Mouse (Mus musculus) telencephalon, adult 2 months (tissue): Measurements from ENCODE around the gene Lmo3.
A peak's percentile ranks its signal among the peaks of the same experiment; 100 is the strongest.

ENCODE experiments used
- DNase-seq: peaks from one replicate; pipeline ENCODE4 v3.0.0-alpha.2; 2011; ENCODE audit warnings: low read depth, low spot score

Gene Lmo3

DNA sequence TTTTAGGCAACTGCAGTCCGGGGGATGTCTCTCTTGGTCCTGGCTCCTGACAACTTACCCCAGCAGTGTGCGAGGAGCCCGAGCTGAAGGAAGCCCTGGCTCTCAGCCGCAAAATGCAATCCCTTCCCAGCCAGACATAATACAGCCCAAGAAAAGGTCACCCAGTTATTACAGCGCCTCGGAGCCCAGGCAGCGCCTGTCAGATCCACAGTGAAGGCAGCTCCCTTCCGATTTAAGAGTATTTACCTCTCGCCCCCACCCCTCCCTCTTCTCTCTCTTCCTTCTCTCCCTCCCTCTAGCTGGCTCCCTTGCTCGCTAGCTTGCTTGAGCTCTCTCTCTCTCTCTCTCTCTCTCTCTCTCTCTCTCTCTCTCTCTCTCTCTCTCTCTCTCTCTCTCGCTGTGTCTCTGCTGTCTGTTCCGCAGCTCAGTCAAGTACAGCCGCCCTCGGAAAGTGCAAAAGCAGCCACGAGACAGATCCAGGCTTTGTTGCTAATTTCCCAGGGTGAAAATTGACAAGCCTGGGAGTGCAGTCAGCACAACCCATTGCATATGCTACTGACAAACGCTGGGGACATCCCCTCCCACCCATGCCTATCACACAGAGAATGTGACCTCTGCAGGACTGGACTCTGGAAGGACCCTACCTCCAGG, 159.0 kb downstream of the Lmo3 start:
- DNase-seq = peak; percentile 64

DNA sequence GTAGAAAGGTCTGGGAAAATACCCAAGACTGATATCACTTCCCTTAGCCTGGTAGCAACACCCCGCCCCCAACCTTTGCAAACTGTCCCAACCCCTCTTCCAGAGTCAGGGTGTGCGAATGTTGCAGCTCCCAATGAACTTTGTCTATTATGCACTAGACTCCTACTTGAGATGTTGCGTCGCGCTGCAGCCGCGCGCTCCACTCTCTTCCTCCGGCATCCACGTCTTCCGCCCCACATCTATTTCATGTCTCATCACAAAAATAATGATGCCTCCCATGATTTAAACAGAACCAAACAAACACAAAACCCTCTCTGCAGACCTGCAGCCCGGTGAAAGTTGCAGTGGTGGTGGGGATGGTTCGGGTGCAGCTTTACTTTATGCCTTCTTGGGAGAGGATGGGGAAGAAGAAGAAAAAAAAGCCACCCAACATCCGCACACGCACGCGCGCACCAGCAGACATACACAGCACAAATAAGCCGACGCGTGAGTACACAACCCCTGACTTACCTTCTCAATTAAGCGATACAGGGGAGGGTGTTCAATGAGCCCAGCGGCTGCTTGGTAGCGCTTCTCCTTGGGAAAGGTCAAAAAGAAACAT, 159.7 kb downstream of the Lmo3 start:
- DNase-seq = no peak

DNA sequence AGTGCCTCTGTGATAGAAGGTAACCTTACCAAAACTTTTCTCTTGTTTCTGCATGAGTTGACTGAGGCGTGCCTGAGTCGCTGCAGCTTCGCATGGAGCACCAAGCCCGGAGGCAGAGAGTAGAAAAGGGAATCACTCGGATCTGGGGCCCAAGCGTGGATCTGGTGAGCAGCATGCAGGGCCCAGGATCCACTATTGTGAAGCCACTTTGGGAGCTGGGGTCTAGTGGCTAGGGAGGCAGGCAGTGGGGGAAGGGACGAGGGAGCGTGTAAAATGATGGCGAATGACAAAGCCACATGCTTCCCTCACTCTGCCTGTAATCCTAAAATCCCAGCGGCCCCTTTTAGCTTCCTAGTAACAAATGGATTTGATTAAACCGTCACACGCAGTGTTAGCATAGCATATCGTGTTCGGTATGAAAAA, 160.6 kb downstream of the Lmo3 start:
- DNase-seq = no peak

DNA sequence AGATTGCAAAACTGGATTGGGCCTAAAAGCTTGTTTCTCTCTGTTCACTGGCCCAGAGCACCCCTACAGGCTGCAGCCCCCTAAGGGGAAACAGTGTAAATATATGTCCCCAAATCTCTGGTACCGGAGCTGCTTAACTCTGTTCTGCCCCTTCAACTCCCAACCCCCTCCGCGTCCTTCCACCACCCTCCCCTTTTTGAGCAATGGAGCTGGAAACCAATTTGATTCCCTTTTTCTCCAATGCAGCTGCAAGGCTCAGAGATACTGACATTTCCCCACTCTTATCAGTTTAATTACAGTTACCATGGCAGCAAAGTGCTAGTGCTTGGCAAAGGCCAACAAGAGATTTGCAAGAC, 161.3 kb downstream of the Lmo3 start:
- no peak for DNase-seq

- no peak for DNase-seq
These were observed 161.8 kb downstream of the Lmo3 start for GRCm38 (mm10) chr6:138419871-138420535.

GRCm38 (mm10) chr6:138412075-138412474, 169.7 kb downstream of the Lmo3 start:
- no peak for DNase-seq

GRCm38 (mm10) chr6:138402031-138402430, 179.7 kb downstream of the Lmo3 start:
- DNase-seq = no peak

DNA sequence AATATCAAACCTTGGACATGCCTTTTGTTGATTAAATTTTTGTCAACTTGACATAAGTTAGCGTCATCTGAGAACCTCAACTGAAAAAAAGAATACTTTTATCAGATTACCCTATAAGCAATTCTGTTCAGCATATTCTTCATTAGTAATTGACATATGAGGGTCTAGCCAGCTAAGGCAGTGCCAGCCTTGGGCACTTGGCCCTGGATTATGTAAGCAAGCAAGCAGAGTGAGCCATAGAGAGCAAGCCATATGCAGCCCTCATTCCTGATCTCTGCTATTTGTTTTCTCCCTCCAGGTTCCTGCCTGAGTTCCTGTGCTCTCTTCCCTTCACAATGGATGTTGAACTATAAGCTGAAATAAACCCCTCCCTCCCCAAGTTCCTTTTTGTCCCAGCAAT, 182.9 kb downstream of the Lmo3 start:
- no peak for DNase-seq

GRCm38 (mm10) chr6:138391085-138391484, 190.7 kb downstream of the Lmo3 start:
- DNase-seq = no peak

DNA sequence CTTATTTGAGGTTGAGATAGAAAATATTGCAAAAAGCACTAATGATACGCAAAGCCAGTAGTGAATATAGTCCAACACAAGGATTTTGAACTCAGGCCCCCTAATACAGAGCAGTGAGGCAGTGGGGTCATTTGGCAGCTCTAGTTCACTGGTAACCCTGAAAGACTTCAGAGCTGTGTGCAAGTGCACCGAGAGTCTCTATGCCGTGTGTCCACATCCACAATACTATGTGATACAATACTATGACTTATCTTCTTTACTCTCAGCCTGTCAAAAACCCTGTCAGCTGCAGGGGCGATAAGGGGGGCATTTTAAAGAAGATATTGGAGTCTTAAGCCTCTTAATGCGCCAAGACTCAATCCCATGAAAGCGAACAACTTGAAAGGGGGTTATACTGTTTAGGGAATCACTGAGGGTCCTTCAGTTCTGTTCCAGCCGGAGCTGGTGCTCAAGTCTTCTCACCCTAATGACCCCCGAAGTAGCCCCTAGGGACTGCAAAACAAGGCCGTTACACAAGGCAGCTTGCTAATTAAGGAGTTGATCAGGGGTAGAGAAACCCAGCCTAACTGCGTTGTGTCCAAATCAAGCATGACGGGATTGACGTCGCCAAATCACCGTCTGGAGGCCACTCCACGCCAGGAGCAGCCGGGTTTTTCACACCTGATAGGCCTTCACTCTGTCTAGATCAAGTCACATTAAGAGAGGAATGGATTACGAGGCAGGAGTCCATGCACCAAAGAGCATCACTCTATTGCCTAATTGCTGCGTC, 193.4 kb downstream of the Lmo3 start:
- no peak for DNase-seq

DNA sequence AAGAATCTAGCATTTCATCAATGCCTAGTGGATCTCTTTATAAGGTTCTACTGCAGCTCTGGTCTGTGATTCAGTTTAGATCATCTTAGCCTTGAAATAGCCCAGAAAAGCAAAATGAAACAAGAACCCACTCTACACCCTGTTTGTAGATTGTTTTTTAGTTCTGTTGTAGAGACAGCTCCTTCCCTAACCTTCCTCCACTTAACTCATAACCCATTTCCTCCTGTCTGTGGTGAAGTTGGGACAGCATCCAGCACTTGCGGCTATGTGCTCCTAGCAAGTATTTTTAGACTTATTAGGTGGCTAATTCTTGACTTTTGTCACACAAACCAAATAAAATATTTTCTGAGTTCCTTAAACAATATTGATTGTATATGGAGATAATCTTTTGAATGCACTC, 198.6 kb downstream of the Lmo3 start:
- DNase-seq = no peak

DNA sequence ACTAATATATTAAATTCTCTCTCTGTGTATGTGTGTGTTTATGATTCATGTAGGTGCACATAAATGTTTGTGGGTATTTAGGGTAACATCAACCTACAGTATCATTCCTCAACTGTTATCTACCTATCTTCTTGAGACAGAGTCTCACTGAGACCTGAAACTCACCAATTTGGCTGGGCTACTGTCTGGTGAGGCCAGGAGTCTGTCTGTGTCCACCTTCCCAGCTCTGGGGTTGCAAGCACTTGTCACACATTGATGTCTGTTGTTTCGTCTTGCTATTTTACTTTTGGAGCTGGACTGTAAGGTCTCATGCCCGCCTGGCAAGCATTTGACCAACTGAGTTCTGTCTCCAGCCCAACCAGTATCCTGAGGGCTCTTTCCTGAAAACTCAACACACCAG, 210.6 kb downstream of the Lmo3 start:
- no peak for DNase-seq

DNA sequence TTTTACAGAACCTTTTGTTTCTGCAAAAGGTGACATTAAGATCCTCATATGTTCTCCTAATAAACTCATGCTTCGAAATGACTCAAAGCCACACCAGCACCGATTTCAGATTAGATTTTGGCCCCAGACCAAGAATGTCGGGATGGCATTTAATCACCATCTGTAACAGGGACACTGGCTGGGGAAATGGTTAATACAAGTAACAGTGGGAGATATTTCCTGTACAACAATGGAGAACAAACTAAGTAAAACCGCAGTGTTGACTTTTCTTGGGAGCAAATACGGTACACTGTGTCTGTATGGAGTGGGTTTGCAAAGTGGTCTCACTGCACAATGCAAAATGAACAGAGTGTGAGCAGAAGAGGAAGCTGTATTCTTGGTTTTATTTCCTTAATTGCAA, 217.7 kb downstream of the Lmo3 start:
- no peak for DNase-seq

GRCm38 (mm10) chr6:138350587-138351345, 231.0 kb downstream of the Lmo3 start:
- DNase-seq = peak; percentile 41

- DNase-seq = no peak
These were observed 235.2 kb downstream of the Lmo3 start for GRCm38 (mm10) chr6:138346558-138346957.

GRCm38 (mm10) chr6:138335858-138336257, 245.9 kb downstream of the Lmo3 start:
- DNase-seq = peak; percentile 39

DNA sequence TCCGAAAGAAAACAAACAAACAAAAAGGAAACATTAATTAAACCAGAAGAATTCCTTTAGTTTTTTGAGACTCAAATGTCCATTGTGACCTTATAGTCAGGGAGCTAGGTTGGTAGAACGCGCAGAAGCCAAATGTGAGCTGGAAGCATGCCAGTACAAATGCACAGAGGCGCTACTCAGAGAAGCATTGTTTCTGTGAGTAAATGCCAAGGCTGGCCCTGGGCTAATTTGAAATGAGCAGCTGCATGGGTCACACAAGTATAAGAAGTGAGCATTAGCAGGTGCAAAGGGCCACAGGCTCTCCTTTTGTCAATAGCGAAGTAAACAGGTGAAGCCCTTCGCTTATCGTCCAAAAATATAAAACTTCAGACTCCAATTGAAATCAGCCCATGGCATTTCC, 247.8 kb downstream of the Lmo3 start:
- DNase-seq = no peak

DNA sequence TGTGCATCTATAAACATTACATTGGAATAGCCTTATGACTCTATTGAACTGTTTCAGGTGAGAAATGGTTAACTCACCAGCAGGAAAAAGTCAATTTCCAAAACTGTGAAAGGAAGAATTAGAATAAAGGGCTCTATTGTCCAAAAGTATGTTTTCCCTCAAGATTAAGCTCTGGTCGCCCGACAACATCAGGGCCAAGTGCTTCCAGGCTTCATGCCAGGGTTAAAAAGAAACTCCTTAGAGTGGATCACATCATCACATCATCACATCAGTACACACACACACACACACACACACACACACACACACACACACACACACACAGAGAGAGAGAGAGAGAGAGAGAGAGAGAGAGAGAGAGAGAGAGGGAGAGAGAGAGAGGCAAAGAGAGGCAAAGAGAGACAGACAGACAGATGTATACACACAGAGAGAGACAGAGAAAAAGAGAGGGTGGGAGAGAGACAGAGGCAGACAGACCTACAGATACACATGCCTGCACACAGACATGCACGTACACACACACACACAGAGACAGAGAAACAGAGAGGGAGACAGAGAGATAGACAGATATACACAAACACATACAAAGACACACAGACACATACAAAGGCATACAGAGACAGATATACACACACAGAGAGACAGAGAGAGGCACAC, 255.9 kb downstream of the Lmo3 start:
- DNase-seq = no peak

- DNase-seq = no peak
These were observed 256.6 kb downstream of the Lmo3 start for GRCm38 (mm10) chr6:138325145-138325544.

GRCm38 (mm10) chr6:138323325-138323724, 258.4 kb downstream of the Lmo3 start:
- no peak for DNase-seq

DNA sequence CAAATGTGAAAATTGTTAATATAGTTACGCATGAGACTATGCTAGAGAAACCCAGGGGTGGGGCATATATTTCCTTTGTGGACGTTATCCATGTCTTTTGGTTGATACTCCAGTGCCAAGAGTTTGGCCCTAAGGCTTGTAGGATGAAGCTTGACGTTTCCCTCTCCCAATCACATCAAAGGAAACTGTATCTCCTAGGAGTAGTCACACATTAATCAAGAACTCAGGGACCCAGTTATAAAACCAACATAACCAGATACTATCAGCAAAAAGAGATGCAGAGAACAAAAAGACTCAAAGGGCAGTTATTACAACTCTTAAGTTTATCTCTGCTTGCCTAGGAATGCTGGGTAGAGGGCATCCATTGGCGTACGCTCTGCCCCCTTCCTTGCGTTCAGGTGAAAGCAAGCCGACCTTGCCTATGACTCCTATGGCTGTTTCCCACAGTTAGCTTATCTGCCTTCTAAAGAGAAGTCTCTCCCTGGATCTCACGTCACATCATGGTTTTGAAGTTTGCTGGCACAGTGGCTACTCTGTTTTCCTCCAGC, 261.5 kb downstream of the Lmo3 start:
- DNase-seq = no peak
